Comparison of ENCODE assay signal across 7 mouse cellular contexts in genomic region chr1:90234620-90235054, GRCm38 (mm10). TPM values are rescaled to one million over a fixed set of nuclear protein-coding genes. Genes with fewer than 3 reads are reported as not detected.
A peak's percentile ranks its signal among the peaks of the same experiment; 100 is the strongest.
DNase-seq lines count a peak whose midpoint lies in the region; ATAC-seq and TF ChIP-seq lines count a peak whose summit lies in the region.

No protein-coding gene starts in this region.

- H3K36me3 ChIP-seq in midbrain, embryonic 12.5 days = no peaks in the 10 kb centered on the region
- no peaks in the 10 kb centered on the region for H3K36me3 ChIP-seq in midbrain, embryonic 11.5 days (ENCODE audit: control insufficient read depth, insufficient read depth, low read length)

- H3K4me3 ChIP-seq in midbrain, embryonic 12.5 days = no peak overlapping the region
- H3K4me3 ChIP-seq in midbrain, embryonic 11.5 days (ENCODE audit: low read depth, low read length) = no peak overlapping the region
- no peak overlapping the region for H3K4me3 ChIP-seq in cerebellum, adult 2 months (replicated peaks; ENCODE audit: insufficient read depth, low read depth, low read length)

- H3K4me2 ChIP-seq in midbrain, embryonic 12.5 days (replicated peaks) = no peak overlapping the region
- H3K4me2 ChIP-seq in midbrain, embryonic 11.5 days = no peak overlapping the region

- TF ChIP-seq CTCF in cerebellum, adult 2 months (IDR thresholded peaks at IDR 0.05; ENCODE audit: borderline replicate concordance, insufficient read depth, low read depth, low read length) = no peak

- H3K9ac ChIP-seq in midbrain, embryonic 12.5 days (replicated peaks) = no peak overlapping the region
- no peak overlapping the region for H3K9ac ChIP-seq in midbrain, embryonic 11.5 days (ENCODE audit: low read length)

- no peaks in the 10 kb centered on the region for H3K9me3 ChIP-seq in midbrain, embryonic 12.5 days
- H3K9me3 ChIP-seq in midbrain, embryonic 11.5 days (ENCODE audit: control insufficient read depth, low read length) = no peaks in the 10 kb centered on the region

- intact Hi-C loops in heart, postnatal 25 days (cut with DNase I) = loop anchor here (2.0 kb wide), 1 partner anchor 26 kb away; no protein-coding TSS in a partner anchor

- ATAC-seq in midbrain, embryonic 12.5 days (ENCODE audit: low FRiP score, low read depth) = no peak
- no peak for ATAC-seq in midbrain, embryonic 11.5 days (ENCODE audit: low FRiP score)
- ATAC-seq in activated CD4-positive, CD25-positive, alpha-beta regulatory T cell, adult 4 months = no peak

- WGBS in midbrain, embryonic 12.5 days = 74% methylated on average over 11 of the region's 11 CpGs
- WGBS in midbrain, embryonic 11.5 days = 76% methylated on average over 11 of the region's 11 CpGs
- 88% methylated on average over 11 of the region's 11 CpGs for WGBS in cerebellum, adult 2 months

- peak overlapping the region; percentile 39; the same call in 1 of the 2 replicates for H3K27ac ChIP-seq in midbrain, embryonic 12.5 days (replicated peaks)
- H3K27ac ChIP-seq in midbrain, embryonic 11.5 days (ENCODE audit: low read depth, low read length) = no peak overlapping the region
- H3K27ac ChIP-seq in cerebellum, adult 2 months (ENCODE audit: insufficient read depth, low read length) = no peak overlapping the region

- H3K4me1 ChIP-seq in midbrain, embryonic 12.5 days = peaks cover 12% of the 10 kb centered on the region
- H3K4me1 ChIP-seq in midbrain, embryonic 11.5 days (ENCODE audit: control insufficient read depth, insufficient read depth, low read length) = peaks cover 4% of the 10 kb centered on the region
- no peaks in the 10 kb centered on the region for H3K4me1 ChIP-seq in cerebellum, adult 2 months (ENCODE audit: control insufficient read depth, insufficient read depth, low read length)

- TF ChIP-seq POLR2A in cerebellum, adult 2 months (IDR thresholded peaks at IDR 0.05; ENCODE audit: borderline replicate concordance, insufficient read depth, low read length) = no peak

- H3K27me3 ChIP-seq in midbrain, embryonic 12.5 days = 0 out of 2 replicates have a peak, but pooled peaks cover 4% of the 10 kb centered on the region
- H3K27me3 ChIP-seq in midbrain, embryonic 11.5 days (ENCODE audit: control insufficient read depth, insufficient read depth, low read length) = no peaks in the 10 kb centered on the region
- H3K27me3 ChIP-seq in cerebellum, adult 2 months (ENCODE audit: control insufficient read depth, insufficient read depth, low read length) = no peaks in the 10 kb centered on the region

- no peak for DNase-seq in midbrain, embryonic 11.5 days (ENCODE audit: low spot score, missing footprints)
- DNase-seq in embryo, embryonic 11 days = peak; percentile 60
- DNase-seq in heart, postnatal 25 days (ENCODE audit: low spot score) = peak; percentile 63
- peak; percentile 83 for DNase-seq in skeletal muscle tissue, adult 2 months (ENCODE audit: low read depth, low spot score)
- no peak for DNase-seq in cerebellum, adult 2 months

RNA-seq across cellular contexts. Expression of gene Ackr3, which starts 30.9 kb away (rescaled TPM):
- 26.6 and 27.4 TPM in 2 replicates for polyA plus RNA-seq in midbrain, embryonic 12.5 days (2016; fragmentation: Nextera tagmentation; extraction: Ambion mirVana)
- 28.4 and 29.4 TPM in 2 replicates for polyA plus RNA-seq in midbrain, embryonic 11.5 days (2014; fragmentation: Nextera tagmentation; extraction: Ambion mirVana)
- total RNA-seq in heart, postnatal 25 days (2021) = 10 to 100 TPM; 64.4 to 75.8 TPM
- under 1 TPM; 0.15 to 0.21 TPM for polyA plus RNA-seq in activated CD4-positive, CD25-positive, alpha-beta regulatory T cell, adult 4 months (2017; shearing (Covaris generic))
- polyA plus RNA-seq in cerebellum, adult 2 months (2012; rRNA removed) = 16.0 and 17.3 TPM in 2 replicates

Comparison
In these comparisons a context has a peak if more than half of its experiments do, and no peak if none do; other contexts are left out.
1. DNase-seq: peak in embryo, embryonic 11 days (single experiment), heart, postnatal 25 days (single experiment) and skeletal muscle tissue, adult 2 months (single experiment); none in midbrain, embryonic 11.5 days (single experiment) and cerebellum, adult 2 months (0 of 2).
2. RNA of gene Ackr3, which starts 30.9 kb away (polyA plus RNA-seq): 28.4 to 29.4 TPM in midbrain, embryonic 11.5 days, 26.6 to 27.4 TPM in midbrain, embryonic 12.5 days and 16.0 to 17.3 TPM in cerebellum, adult 2 months; 0.15 to 0.21 TPM in activated CD4-positive, CD25-positive, alpha-beta regulatory T cell, adult 4 months; every median in the first group is over 10 times any median in the second.